Mouse (Mus musculus): ENCODE results near the gene Rasgrp2.

GRCm38 (mm10) chr19:6381238-6381637 is 17.9 kb upstream of the Rasgrp2 start:
- TF ChIP-seq CTCF (IDR thresholded peaks at IDR 0.05; ENCODE audit: control insufficient read depth, insufficient read depth, insufficient read length), result no peak
- TF ChIP-seq MAX (IDR thresholded peaks at IDR 0.05), result no peak
- no peak for TF ChIP-seq MYOG (IDR thresholded peaks at IDR 0.05; ENCODE audit: control insufficient read depth, extremely low read depth, insufficient read length)
- TF ChIP-seq MYOD1 (IDR thresholded peaks at IDR 0.05; ENCODE audit: control insufficient read depth, insufficient read length, low read depth), result no peak
- no peak for TF ChIP-seq USF1 (IDR thresholded peaks at IDR 0.05; ENCODE audit: low read depth)

Data from C2C12 (cell line).